Mouse (Mus musculus) liver, postnatal 0 days (tissue): ENCODE results near the gene Gm9945. TPM values are rescaled to one million over a fixed set of nuclear protein-coding genes. Genes with fewer than 3 reads are reported as not detected.

Source experiments
- ATAC-seq: fragments of 200-750 bp; cut with Nextera tagmentation; 2 replicates; pipeline ENCODE4 v1.8.0; 2017; ENCODE audit warnings: mild to moderate bottlenecking, moderate library complexity
- DNase-seq: peaks from one replicate; pipeline ENCODE4 v3.0.0-alpha.2; 2016
- H3K27ac ChIP-seq: fragments of 300-500 bp; sonication (generic); 2 replicates; pipeline ENCODE4 v1.5.1; 2014; ENCODE audit warnings: antibody characterized with exemption, moderate library complexity, mild to moderate bottlenecking, low read depth
- H3K27me3 ChIP-seq: fragments of 300-500 bp; sonication (generic); 2 replicates; pipeline ENCODE4 v1.6.1; 2014; ENCODE audit warnings: low read length, control low read depth, mixed read lengths; ENCODE audit not compliant: insufficient read depth
- H3K36me3 ChIP-seq: fragments of 300-500 bp; sonication (generic); replicated peaks from 2 replicates; pipeline ENCODE4 v1.6.1; 2014; ENCODE audit warnings: mild to moderate bottlenecking, control low read depth, low read length, moderate library complexity, mixed read lengths; ENCODE audit not compliant: insufficient read depth
- H3K4me1 ChIP-seq: fragments of 300-500 bp; sonication (generic); 2 replicates; pipeline ENCODE4 v1.6.1; 2014; ENCODE audit warnings: antibody characterized with exemption, mild to moderate bottlenecking, control low read depth; ENCODE audit not compliant: insufficient read depth
- H3K4me2 ChIP-seq: fragments of 300-500 bp; sonication (generic); 2 replicates; pipeline ENCODE4 v1.6.1; 2014; ENCODE audit warnings: low read depth, mild to moderate bottlenecking, low read length, moderate library complexity, mixed read lengths
- H3K4me3 ChIP-seq: fragments of 300-500 bp; sonication (generic); 2 replicates; pipeline ENCODE4 v1.5.1; 2014; ENCODE audit warnings: low read depth, low read length
- H3K9ac ChIP-seq: fragments of 300-500 bp; sonication (generic); replicated peaks from 2 replicates; pipeline ENCODE4 v1.6.1; 2014; ENCODE audit warnings: mild to moderate bottlenecking, moderate library complexity
- H3K9me3 ChIP-seq: fragments of 300-500 bp; sonication (generic); 2 replicates; pipeline ENCODE4 v1.6.1; 2016; ENCODE audit warnings: mild to moderate bottlenecking, control low read depth, low read length, mixed read lengths
- CTCF ChIP-seq: sonication (generic); IDR thresholded peaks from 2 replicates; pipeline ENCODE4 v1.5.1; 2016; ENCODE audit warnings: antibody characterized with exemption, low read depth
- EP300 ChIP-seq: IDR thresholded peaks from 2 replicates; pipeline ENCODE4 v1.6.1; 2016; ENCODE audit warnings: antibody characterized with exemption, low read depth, mild to moderate bottlenecking
- WGBS: fragments of 180-500 bp; shearing (Covaris S2); extraction: QIAGEN DNeasy Blood & Tissue Kit; methylation state at CpG from one replicate; pipeline ENCODE4 v1.1.7; 2014; ENCODE audit not compliant: insufficient replicate concordance; 5-methylcytosine and 5-hydroxymethylcytosine counted together
- polyA plus RNA-seq: library from polyadenylated mRNA; unstranded; fragments of >200 nt; fragmentation: Nextera tagmentation; extraction: Ambion mirVana; gene quantifications from 2 replicates; pipeline ENCODE4 v1.2.1, GENCODE M21; 2015

Gm9945 gene
- polyA plus RNA-seq, 1 experiment from 2014 or later, result 0.15 TPM

DNA sequence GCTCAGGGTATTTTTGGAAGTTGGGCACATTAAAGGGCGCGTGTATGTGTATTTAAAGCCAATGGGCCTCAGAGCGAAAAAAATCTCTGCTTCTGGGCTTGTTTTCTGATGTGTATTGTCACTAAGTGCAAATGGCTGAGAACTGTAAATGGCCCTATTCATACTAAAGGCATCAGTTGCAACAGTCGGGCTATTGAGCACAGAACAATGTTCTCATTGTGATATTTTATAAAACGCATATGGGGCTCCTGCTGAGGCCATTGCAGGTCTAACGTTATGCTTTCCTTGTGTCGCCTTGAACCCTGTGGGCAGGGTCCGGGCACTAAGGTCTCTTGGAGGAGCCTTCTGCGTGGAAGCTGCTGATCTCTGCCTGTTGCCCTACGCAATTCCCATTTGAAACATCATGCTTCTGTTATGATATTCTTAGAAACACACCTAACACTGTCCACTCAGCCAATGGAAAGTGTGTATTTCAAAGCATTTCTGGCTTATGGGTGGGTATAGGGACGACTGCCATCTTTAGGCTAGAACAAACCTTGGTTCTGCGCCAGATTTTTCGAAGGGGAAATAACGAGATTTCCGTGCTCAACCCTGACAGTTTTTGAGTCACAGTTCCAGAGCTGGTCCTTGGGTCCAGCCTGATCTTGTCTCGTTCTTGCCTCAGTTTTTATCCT, 10.5 kb upstream of the Gm9945 start:
- H3K36me3 ChIP-seq, result no peaks in the 10 kb centered on the region
- no peak overlapping the region for H3K9ac ChIP-seq
- no peak for DNase-seq
- no peak overlapping the region for H3K27ac ChIP-seq
- H3K27me3 ChIP-seq, result peaks cover 32% of the 10 kb centered on the region
- no peak overlapping the region for H3K4me2 ChIP-seq
- no peaks in the 10 kb centered on the region for H3K9me3 ChIP-seq
- 42% methylated on average over 16 of the region's 16 CpGs for WGBS
- TF ChIP-seq CTCF (no peak), EP300 (no peak)
- ATAC-seq, result 0 out of 2 replicates have a peak, but pooled peaks have one; percentile 9
- H3K4me1 ChIP-seq, result peaks cover 4% of the 10 kb centered on the region; the same call in 1 of the 2 replicates
- H3K4me3 ChIP-seq, result no peak overlapping the region

DNA sequence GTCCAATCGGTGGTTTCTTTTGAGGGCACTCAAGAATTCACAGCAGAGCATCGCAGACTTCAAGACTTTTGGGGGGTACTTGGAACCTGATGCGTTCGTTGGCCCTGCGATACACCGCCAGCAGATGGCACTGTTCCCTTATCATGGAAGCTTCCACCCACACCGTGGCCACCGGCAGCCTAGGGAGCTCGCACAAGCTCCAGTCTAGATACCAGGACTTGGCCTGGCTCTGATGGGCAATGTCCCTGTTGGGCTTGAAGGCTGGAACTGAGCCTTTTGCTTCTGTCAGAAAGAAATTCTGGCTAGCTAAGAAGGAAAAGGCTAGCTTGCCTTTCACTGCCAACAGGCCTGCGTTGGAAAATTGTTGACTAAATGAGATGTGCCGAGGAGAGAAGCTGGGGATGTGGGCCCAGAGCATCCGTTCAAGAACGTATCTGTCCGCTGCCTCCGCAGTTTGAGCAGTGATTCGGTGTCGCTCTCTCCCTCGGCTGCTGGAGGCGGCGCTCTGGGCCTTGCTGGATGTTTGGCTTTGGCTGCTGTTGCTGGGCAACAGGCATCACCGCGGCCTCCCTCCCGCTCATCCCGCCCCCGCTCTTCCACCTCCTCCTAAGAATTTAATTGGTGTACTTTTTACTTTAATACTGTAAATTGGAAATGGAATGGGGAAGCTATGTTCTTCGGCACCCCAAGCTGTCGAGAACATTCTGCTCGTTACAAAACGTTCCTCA, 9.8 kb upstream of the Gm9945 start, which contains the start of gene Gm9837:
Gm9837 (minus strand) TSS at position 512 of the 728 bp plus-strand sequence.
- no peaks in the 10 kb centered on the region for H3K36me3 ChIP-seq
- H3K27ac ChIP-seq, result no peak within 1 kb of the TSS
- DNase-seq (peak; percentile 90), ATAC-seq (peak; percentile 80)
- H3K9me3 ChIP-seq, result no peaks in the 10 kb centered on the region
- peaks cover 4% of the 10 kb centered on the region; the same call in 1 of the 2 replicates for H3K4me1 ChIP-seq
- H3K4me3 ChIP-seq, result no peak within 1 kb of the TSS
- TF ChIP-seq CTCF (peak; percentile 98), EP300 (no peak)
- H3K9ac ChIP-seq, result no peak within 1 kb of the TSS
- WGBS, result 7% methylated on average over 29 of the region's 29 CpGs
- H3K27me3 ChIP-seq, result peaks cover 31% of the 10 kb centered on the region
- H3K4me2 ChIP-seq, result peak within 1 kb of the TSS; percentile 27; the same call in 1 of the 2 replicates

- no peak for TF ChIP-seq EP300
- peak; percentile 48 for TF ChIP-seq CTCF
- no peak overlapping the region for H3K27ac ChIP-seq
- H3K4me3 ChIP-seq, result no peak overlapping the region
- no peaks in the 10 kb centered on the region for H3K9me3 ChIP-seq
- no peak for ATAC-seq
- peaks cover 4% of the 10 kb centered on the region; the same call in 1 of the 2 replicates for H3K4me1 ChIP-seq
- no peak for DNase-seq
- no peaks in the 10 kb centered on the region for H3K36me3 ChIP-seq
- WGBS, result 81% methylated on average over 3 of the region's 3 CpGs
- H3K9ac ChIP-seq, result no peak overlapping the region
- H3K4me2 ChIP-seq, result no peak overlapping the region
- peaks cover 41% of the 10 kb centered on the region for H3K27me3 ChIP-seq
These were observed 7.3 kb upstream of the Gm9945 start for GRCm38 (mm10) chr11:53472709-53473108.

GRCm38 (mm10) chr11:53475620-53476019, 4.3 kb upstream of the Gm9945 start:
- ATAC-seq (no peak), DNase-seq (no peak)
- Histone ChIP-seq H3K27ac (no peak overlapping the region), H3K36me3 (no peaks in the 10 kb centered on the region; the same call in 1 of the 2 replicates), H3K4me3 (no peak overlapping the region), H3K9me3 (no peaks in the 10 kb centered on the region), H3K27me3 (peaks cover 62% of the 10 kb centered on the region), H3K4me2 (no peak overlapping the region), H3K4me1 (peaks cover 13% of the 10 kb centered on the region), H3K9ac (no peak overlapping the region)
- TF ChIP-seq CTCF, result no peak
- TF ChIP-seq EP300, result no peak
- 41% methylated on average over 8 of the region's 8 CpGs for WGBS

DNA sequence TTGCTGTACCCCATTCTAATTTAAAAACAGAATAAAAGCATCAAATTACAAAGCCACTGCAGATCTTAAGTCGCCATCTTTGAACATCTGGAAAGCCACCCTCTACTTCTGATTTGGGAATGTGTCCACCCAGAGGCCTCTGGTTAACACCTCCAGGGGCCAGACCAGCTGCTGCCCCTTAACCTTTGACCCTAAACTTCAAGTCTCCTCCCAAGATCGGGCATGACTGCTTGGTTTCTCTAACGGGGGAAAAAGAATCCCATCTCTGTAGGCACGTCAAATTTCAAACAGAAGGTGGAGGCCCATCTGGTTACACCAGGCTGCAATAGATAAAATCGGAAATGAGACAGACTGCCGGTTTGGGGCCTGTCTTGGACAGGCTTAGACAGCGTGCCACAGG, 2.1 kb upstream of the Gm9945 start:
- TF ChIP-seq CTCF (no peak), EP300 (no peak)
- Histone ChIP-seq H3K36me3 (no peaks in the 10 kb centered on the region; the same call in 1 of the 2 replicates), H3K4me2 (peak overlapping the region; percentile 79), H3K9ac (no peak overlapping the region; the same call in 1 of the 2 replicates), H3K4me3 (peak overlapping the region; percentile 69), H3K27ac (no peak overlapping the region), H3K4me1 (peaks cover 18% of the 10 kb centered on the region), H3K27me3 (peaks cover 60% of the 10 kb centered on the region), H3K9me3 (no peaks in the 10 kb centered on the region)
- 43% methylated on average over 7 of the region's 7 CpGs for WGBS
- ATAC-seq (no peak), DNase-seq (no peak)
